In the genomic region with DNA sequence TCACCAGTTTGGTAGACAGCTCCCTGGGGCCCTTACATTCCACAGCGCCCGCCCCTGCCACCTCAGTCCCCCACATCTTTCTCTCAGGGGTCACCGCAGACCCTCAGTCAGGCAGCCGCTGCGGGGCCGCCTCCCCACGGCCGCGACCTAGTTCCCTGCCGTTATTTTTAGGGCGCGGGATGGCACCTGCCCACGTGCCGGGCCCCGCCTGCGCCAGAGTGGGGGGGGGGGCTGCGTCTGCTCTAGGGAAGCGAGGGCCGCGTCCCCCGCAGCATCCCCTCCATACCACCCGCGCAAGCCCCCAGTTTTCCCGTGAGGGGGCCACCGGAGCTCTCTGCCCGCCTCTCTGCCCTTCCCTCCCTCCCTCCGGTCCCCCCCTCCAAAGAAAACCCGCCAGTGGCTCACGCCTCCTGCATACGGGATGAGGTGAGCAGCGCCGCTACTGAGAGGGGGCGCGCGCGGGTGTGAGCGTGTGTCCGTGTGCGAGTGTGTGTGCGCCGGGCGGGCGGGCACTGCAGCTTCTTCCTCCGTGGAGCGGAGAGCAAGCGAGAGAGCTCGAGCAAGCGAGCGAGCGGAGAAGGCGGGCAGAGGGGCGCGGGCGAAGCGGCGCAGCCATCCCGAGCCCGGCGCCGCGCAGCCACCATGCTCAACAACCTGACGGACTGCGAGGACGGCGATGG, we compare ENCODE assay signal across 8 mouse cellular contexts. TPM values are rescaled to one million over a fixed set of nuclear protein-coding genes. Genes with fewer than 3 reads are reported as not detected.
A peak's percentile ranks its signal among the peaks of the same experiment; 100 is the strongest.
DNase-seq lines count a peak whose midpoint lies in the region; ATAC-seq lines count a peak whose summit lies in the region.

No protein-coding gene starts in this region.

- peak overlapping the region; percentile 55 for H3K9ac ChIP-seq in hindbrain, embryonic 12.5 days
- H3K9ac ChIP-seq in limb, embryonic 12.5 days (replicated peaks) = no peak overlapping the region

- H3K27ac ChIP-seq in heart, embryonic 10.5 days = no peak overlapping the region
- H3K27ac ChIP-seq in hindbrain, embryonic 12.5 days = peak overlapping the region; percentile 58
- H3K27ac ChIP-seq in limb, embryonic 12.5 days = no peak overlapping the region

- no peaks in the 10 kb centered on the region for H3K9me3 ChIP-seq in heart, embryonic 10.5 days
- H3K9me3 ChIP-seq in hindbrain, embryonic 12.5 days (replicated peaks) = no peaks in the 10 kb centered on the region
- no peaks in the 10 kb centered on the region for H3K9me3 ChIP-seq in limb, embryonic 12.5 days

- H3K36me3 ChIP-seq in heart, embryonic 10.5 days = no peaks in the 10 kb centered on the region
- no peaks in the 10 kb centered on the region for H3K36me3 ChIP-seq in hindbrain, embryonic 12.5 days
- no peaks in the 10 kb centered on the region for H3K36me3 ChIP-seq in limb, embryonic 12.5 days

- intact Hi-C loops in heart, postnatal 10 days (cut with DNase I) = no loop called here

- peak; percentile 35; the same call in 1 of the 2 replicates for ATAC-seq in hindbrain, embryonic 12.5 days (ENCODE audit: low FRiP score)
- no peak for ATAC-seq in limb, embryonic 12.5 days (ENCODE audit: insufficient number of reproducible peaks, insufficient read depth, low FRiP score, low TSS enrichment, low read depth)

- H3K4me2 ChIP-seq in hindbrain, embryonic 12.5 days (replicated peaks) = peak overlapping the region; percentile 55
- peak overlapping the region; percentile 70 for H3K4me2 ChIP-seq in limb, embryonic 12.5 days

- H3K27me3 ChIP-seq in heart, embryonic 10.5 days (ENCODE audit: insufficient read depth, poor library complexity, severe bottlenecking) = peaks cover 99% of the 10 kb centered on the region
- peaks cover 74% of the 10 kb centered on the region for H3K27me3 ChIP-seq in hindbrain, embryonic 12.5 days
- peaks cover 95% of the 10 kb centered on the region for H3K27me3 ChIP-seq in limb, embryonic 12.5 days

- H3K4me3 ChIP-seq in heart, embryonic 10.5 days = peak overlapping the region; percentile 56
- peak overlapping the region; percentile 44 for H3K4me3 ChIP-seq in hindbrain, embryonic 12.5 days
- peak overlapping the region; percentile 39 for H3K4me3 ChIP-seq in limb, embryonic 12.5 days (replicated peaks)

- H3K4me1 ChIP-seq in heart, embryonic 10.5 days = peaks cover 31% of the 10 kb centered on the region
- peaks cover 62% of the 10 kb centered on the region for H3K4me1 ChIP-seq in hindbrain, embryonic 12.5 days
- H3K4me1 ChIP-seq in limb, embryonic 12.5 days (replicated peaks) = peaks cover 24% of the 10 kb centered on the region

- DNase-seq in heart, embryonic 10.5 days (ENCODE audit: low spot score) = no peak
- no peak for DNase-seq in heart, postnatal 10 days
- peak; percentile 90 for DNase-seq in cerebellum, adult 9-11 months
- DNase-seq in right cerebral cortex, adult 2 months (ENCODE audit: low spot score in 2 of 2) = peak; percentile 72 to 82
- DNase-seq in adrenal gland, postnatal 14 days = no peak
- DNase-seq in lung, postnatal 4 days = no peak

- WGBS in heart, embryonic 10.5 days = 2% methylated on average over 61 of the region's 65 CpGs
- under 1% methylated on average over 65 of the region's 65 CpGs for WGBS in hindbrain, embryonic 12.5 days
- under 1% methylated on average over 61 of the region's 65 CpGs for WGBS in limb, embryonic 12.5 days

RNA-seq across cellular contexts. Expression of gene Slc12a5, which starts 7.3 kb away (rescaled TPM):
- 0.74 and 0.92 TPM in 2 replicates for polyA plus RNA-seq in heart, embryonic 10.5 days (2016; fragmentation: Nextera tagmentation; extraction: Ambion mirVana)
- total RNA-seq in heart, postnatal 10 days (2021) = under 1 TPM; 0.72 to 0.79 TPM
- polyA plus RNA-seq in hindbrain, embryonic 12.5 days (2016; fragmentation: Nextera tagmentation; extraction: Ambion mirVana) = 12.7 and 16.1 TPM in 2 replicates
- 1.5 and 1.6 TPM in 2 replicates for polyA plus RNA-seq in limb, embryonic 12.5 days (2016; fragmentation: Nextera tagmentation; extraction: Ambion mirVana)
- 8.4 and 8.7 TPM in 2 replicates for total RNA-seq in adrenal gland, postnatal 14 days (2021)

RNA-seq across cellular contexts. Expression of gene Mmp9, which starts 27.3 kb away (rescaled TPM):
- polyA plus RNA-seq in heart, embryonic 10.5 days (2016; fragmentation: Nextera tagmentation; extraction: Ambion mirVana) = 0.53 and 1.1 TPM in 2 replicates
- total RNA-seq in heart, postnatal 10 days (2021) = under 1 TPM; 0.47 to 0.89 TPM
- polyA plus RNA-seq in hindbrain, embryonic 12.5 days (2016; fragmentation: Nextera tagmentation; extraction: Ambion mirVana) = 5.7 and 7.2 TPM in 2 replicates
- 1.9 and 2.9 TPM in 2 replicates for polyA plus RNA-seq in limb, embryonic 12.5 days (2016; fragmentation: Nextera tagmentation; extraction: Ambion mirVana)
- total RNA-seq in adrenal gland, postnatal 14 days (2021) = 1.7 and 2.0 TPM in 2 replicates

RNA-seq across cellular contexts. Expression of gene Zfp335, which starts 56.3 kb away (rescaled TPM):
- polyA plus RNA-seq in heart, embryonic 10.5 days (2016; fragmentation: Nextera tagmentation; extraction: Ambion mirVana) = 12.6 and 13.5 TPM in 2 replicates
- 10 to 100 TPM; 11.5 to 12.2 TPM for total RNA-seq in heart, postnatal 10 days (2021)
- 17.3 and 18.2 TPM in 2 replicates for polyA plus RNA-seq in hindbrain, embryonic 12.5 days (2016; fragmentation: Nextera tagmentation; extraction: Ambion mirVana)
- polyA plus RNA-seq in limb, embryonic 12.5 days (2016; fragmentation: Nextera tagmentation; extraction: Ambion mirVana) = 14.4 and 17.4 TPM in 2 replicates
- 17.3 and 19.4 TPM in 2 replicates for total RNA-seq in adrenal gland, postnatal 14 days (2021)

Comparison
In these comparisons a context has a peak if more than half of its experiments do, and no peak if none do; other contexts are left out.
1. DNase-seq: peak in cerebellum, adult 9-11 months (single experiment) and right cerebral cortex, adult 2 months (2 of 2); none in heart, embryonic 10.5 days (single experiment), heart, postnatal 10 days (0 of 2), adrenal gland, postnatal 14 days (single experiment) and lung, postnatal 4 days (0 of 2).
2. Peak in every context shown above with its lines, with median percentiles within 50 percentile points of each other: H3K4me3 ChIP-seq.